Mouse (Mus musculus) hindbrain, embryonic 12.5 days (tissue): ENCODE measurements around the gene Espn. TPM values are rescaled to one million over a fixed set of nuclear protein-coding genes. Genes with fewer than 3 reads are reported as not detected.

Experiments used
- ATAC-seq: fragments of 200-750 bp; cut with Nextera tagmentation; 2 replicates; pipeline ENCODE4 v1.8.0; 2017; ENCODE audit warnings: moderate TSS enrichment; ENCODE audit not compliant: low FRiP score
- H3K27ac ChIP-seq: fragments of 300-500 bp; sonication (generic); 2 replicates; pipeline ENCODE4 v1.5.1; 2016; ENCODE audit warnings: mild to moderate bottlenecking
- H3K27me3 ChIP-seq: fragments of 300-500 bp; sonication (generic); 2 replicates; pipeline ENCODE4 v1.6.1; 2016; ENCODE audit warnings: mild to moderate bottlenecking
- H3K36me3 ChIP-seq: fragments of 300-500 bp; sonication (generic); 2 replicates; pipeline ENCODE4 v1.6.1; 2016; ENCODE audit warnings: mild to moderate bottlenecking
- H3K4me1 ChIP-seq: fragments of 300-500 bp; sonication (generic); 2 replicates; pipeline ENCODE4 v1.6.1; 2016
- H3K4me2 ChIP-seq: fragments of 300-500 bp; sonication (generic); replicated peaks from 2 replicates; pipeline ENCODE4 v1.6.1; 2016; ENCODE audit warnings: mild to moderate bottlenecking
- H3K4me3 ChIP-seq: fragments of 300-500 bp; sonication (generic); 2 replicates; pipeline ENCODE4 v1.5.1; 2016; ENCODE audit warnings: mild to moderate bottlenecking
- H3K9ac ChIP-seq: fragments of 300-500 bp; sonication (generic); 2 replicates; pipeline ENCODE4 v1.6.1; 2016; ENCODE audit warnings: mild to moderate bottlenecking, moderate library complexity
- H3K9me3 ChIP-seq: fragments of 300-500 bp; sonication (generic); replicated peaks from 2 replicates; pipeline ENCODE4 v1.6.1; 2016; ENCODE audit warnings: mild to moderate bottlenecking
- WGBS: fragments of 180-500 bp; shearing (Covaris S2); methylation state at CpG from one replicate; pipeline ENCODE4 v1.1.7; 2016; 5-methylcytosine and 5-hydroxymethylcytosine counted together
- polyA plus RNA-seq: library from polyadenylated mRNA; unstranded; fragments of >200 nt; fragmentation: Nextera tagmentation; extraction: Ambion mirVana; gene quantifications from 2 replicates; pipeline ENCODE4 v1.2.1, GENCODE M21; 2016

Gene Espn
- polyA plus RNA-seq, 1 experiment from 2014 or later = 2.3 TPM

GRCm38 (mm10) chr4:152083611-152084220 is 68.5 kb downstream of the Espn start:
- Histone ChIP-seq H3K9me3 (no peaks in the 10 kb centered on the region), H3K4me1 (peaks cover 19% of the 10 kb centered on the region), H3K27ac (no peak overlapping the region), H3K27me3 (peaks cover 3% of the 10 kb centered on the region; the same call in 1 of the 2 replicates), H3K4me3 (no peak overlapping the region), H3K9ac (no peak overlapping the region), H3K4me2 (no peak overlapping the region), H3K36me3 (no peaks in the 10 kb centered on the region)
- no peak for ATAC-seq
- WGBS = 64% methylated on average over 7 of the region's 7 CpGs

GRCm38 (mm10) chr4:152079931-152080330 is 72.2 kb downstream of the Espn start:
- Histone ChIP-seq H3K4me1 (0 out of 2 replicates have a peak, but pooled peaks cover 3% of the 10 kb centered on the region), H3K36me3 (no peaks in the 10 kb centered on the region), H3K27me3 (no peaks in the 10 kb centered on the region; the same call in 1 of the 2 replicates), H3K9me3 (no peaks in the 10 kb centered on the region), H3K4me3 (no peak overlapping the region), H3K9ac (no peak overlapping the region), H3K27ac (no peak overlapping the region), H3K4me2 (no peak overlapping the region)
- 61% methylated on average over 7 of the region's 7 CpGs for WGBS
- ATAC-seq = no peak

- H3K9me3 ChIP-seq = no peaks in the 10 kb centered on the region
- 91% methylated on average over 3 of the region's 3 CpGs for WGBS
- H3K9ac ChIP-seq = no peak overlapping the region
- H3K27me3 ChIP-seq = no peaks in the 10 kb centered on the region
- no peaks in the 10 kb centered on the region for H3K36me3 ChIP-seq
- no peak for ATAC-seq
- no peak overlapping the region for H3K27ac ChIP-seq
- no peak overlapping the region for H3K4me2 ChIP-seq
- 0 out of 2 replicates have a peak, but pooled peaks cover 3% of the 10 kb centered on the region for H3K4me1 ChIP-seq
- no peak overlapping the region for H3K4me3 ChIP-seq
Measured at GRCm38 (mm10) chr4:152079261-152079660, 72.9 kb downstream of the Espn start.

- Histone ChIP-seq H3K27me3 (no peaks in the 10 kb centered on the region), H3K4me1 (0 out of 2 replicates have a peak, but pooled peaks cover 7% of the 10 kb centered on the region), H3K27ac (no peak overlapping the region), H3K36me3 (no peaks in the 10 kb centered on the region), H3K9ac (no peak overlapping the region), H3K9me3 (no peaks in the 10 kb centered on the region), H3K4me2 (no peak overlapping the region), H3K4me3 (no peak overlapping the region)
- WGBS = 90% methylated on average over 10 of the region's 10 CpGs
- ATAC-seq = no peak
Measured at GRCm38 (mm10) chr4:152078105-152078530, 74.1 kb downstream of the Espn start.

- Histone ChIP-seq H3K36me3 (no peaks in the 10 kb centered on the region), H3K9ac (no peak overlapping the region), H3K27me3 (no peaks in the 10 kb centered on the region), H3K4me1 (peaks cover 15% of the 10 kb centered on the region), H3K4me2 (no peak overlapping the region), H3K27ac (no peak overlapping the region), H3K9me3 (no peaks in the 10 kb centered on the region), H3K4me3 (no peak overlapping the region)
- 85% methylated on average over 9 of the region's 9 CpGs for whole genome bisulfite sequencing
- ATAC-seq = no peak
Measured at GRCm38 (mm10) chr4:152077191-152077590, 75.0 kb downstream of the Espn start.

GRCm38 (mm10) chr4:152074548-152074947 is 77.6 kb downstream of the Espn start:
- H3K4me1 ChIP-seq = peaks cover 20% of the 10 kb centered on the region
- H3K27me3 ChIP-seq = no peaks in the 10 kb centered on the region
- H3K27ac ChIP-seq = no peak overlapping the region
- H3K9ac ChIP-seq = no peak overlapping the region
- no peaks in the 10 kb centered on the region for H3K36me3 ChIP-seq
- no peaks in the 10 kb centered on the region for H3K9me3 ChIP-seq
- H3K4me3 ChIP-seq = no peak overlapping the region
- no peak overlapping the region for H3K4me2 ChIP-seq
- ATAC-seq = no peak
- WGBS = 81% methylated on average over 9 of the region's 9 CpGs

GRCm38 (mm10) chr4:152073715-152074114 is 78.5 kb downstream of the Espn start:
- no peaks in the 10 kb centered on the region for H3K9me3 ChIP-seq
- 91% methylated on average over 6 of the region's 6 CpGs for WGBS
- no peak overlapping the region for H3K27ac ChIP-seq
- H3K4me2 ChIP-seq = no peak overlapping the region
- ATAC-seq = no peak
- peaks cover 20% of the 10 kb centered on the region for H3K4me1 ChIP-seq
- no peak overlapping the region for H3K4me3 ChIP-seq
- no peak overlapping the region for H3K9ac ChIP-seq
- H3K27me3 ChIP-seq = no peaks in the 10 kb centered on the region
- H3K36me3 ChIP-seq = no peaks in the 10 kb centered on the region

- 63% methylated on average over 10 of the region's 10 CpGs for WGBS
Measured at GRCm38 (mm10) chr4:152072655-152073054, 79.5 kb downstream of the Espn start.

GRCm38 (mm10) chr4:152072121-152072601 is 80.0 kb downstream of the Espn start, which contains the start of gene Plekhg5:
Gene Plekhg5, plus strand, starts transcription at chr4:152072498.
- Histone ChIP-seq H3K4me2 (no peak within 1 kb of the TSS), H3K36me3 (no peaks in the 10 kb centered on the region), H3K9me3 (no peaks in the 10 kb centered on the region), H3K27ac (peak within 1 kb of the TSS; percentile 44; the same call in 1 of the 2 replicates), H3K4me3 (no peak within 1 kb of the TSS), H3K9ac (no peak within 1 kb of the TSS), H3K27me3 (no peaks in the 10 kb centered on the region), H3K4me1 (peaks cover 20% of the 10 kb centered on the region)
- 50% methylated on average over 10 of the region's 10 CpGs for WGBS
- ATAC-seq = no peak

More at GRCm38 (mm10) chr4:152072655-152073054, 79.5 kb downstream of the Espn start:
- Histone ChIP-seq H3K27me3 (no peaks in the 10 kb centered on the region), H3K4me1 (peaks cover 20% of the 10 kb centered on the region), H3K9ac (no peak overlapping the region), H3K9me3 (no peaks in the 10 kb centered on the region), H3K27ac (no peak overlapping the region), H3K4me2 (no peak overlapping the region), H3K4me3 (no peak overlapping the region), H3K36me3 (no peaks in the 10 kb centered on the region)
- no peak for ATAC-seq

- H3K27ac ChIP-seq = no peak overlapping the region
- no peaks in the 10 kb centered on the region for H3K9me3 ChIP-seq
- WGBS = 79% methylated on average over 11 of the region's 11 CpGs
- H3K4me1 ChIP-seq = peaks cover 20% of the 10 kb centered on the region
- H3K36me3 ChIP-seq = no peaks in the 10 kb centered on the region
- H3K4me2 ChIP-seq = no peak overlapping the region
- H3K27me3 ChIP-seq = no peaks in the 10 kb centered on the region
- no peak for ATAC-seq
- H3K4me3 ChIP-seq = no peak overlapping the region
- H3K9ac ChIP-seq = no peak overlapping the region
Measured at GRCm38 (mm10) chr4:152070494-152071396, 81.4 kb downstream of the Espn start.
